Mouse (Mus musculus) intestine, embryonic 16.5 days (tissue): ENCODE measurements at regions not wholly inside any gene's neighbourhood (a gene's known extent, or its start where the extent isn't known, plus 50 kb on each side); places are given as distances from the start of the nearest gene placed in this dataset.

Experiments used
- ATAC-seq: fragments of 200-750 bp; cut with Nextera tagmentation; 2 replicates; pipeline ENCODE4 v1.8.0; 2017; ENCODE audit warnings: moderate TSS enrichment, moderate library complexity
- H3K27ac ChIP-seq: fragments of 300-500 bp; sonication (generic); 2 replicates; pipeline ENCODE4 v1.5.1; 2014; ENCODE audit warnings: mild to moderate bottlenecking, low read length
- H3K27me3 ChIP-seq: fragments of 300-500 bp; sonication (generic); replicated peaks from 2 replicates; pipeline ENCODE4 v1.6.1; 2014; ENCODE audit warnings: low read length, control low read depth, mixed read lengths; ENCODE audit not compliant: control insufficient read depth, insufficient read depth
- H3K36me3 ChIP-seq: fragments of 300-500 bp; sonication (generic); 2 replicates; pipeline ENCODE4 v1.6.1; 2014; ENCODE audit warnings: low read length, control low read depth; ENCODE audit not compliant: control insufficient read depth, insufficient read depth
- H3K4me1 ChIP-seq: fragments of 300-500 bp; sonication (generic); 2 replicates; pipeline ENCODE4 v1.6.1; 2014; ENCODE audit warnings: low read length, control low read depth, mixed read lengths; ENCODE audit not compliant: control insufficient read depth, insufficient read depth
- H3K4me2 ChIP-seq: fragments of 300-500 bp; sonication (generic); 2 replicates; pipeline ENCODE4 v1.6.1; 2014; ENCODE audit warnings: low read depth, low read length, control low read depth
- H3K4me3 ChIP-seq: fragments of 300-500 bp; sonication (generic); 2 replicates; pipeline ENCODE4 v1.5.1; 2014; ENCODE audit warnings: mild to moderate bottlenecking, low read length
- H3K9ac ChIP-seq: fragments of 300-500 bp; sonication (generic); 2 replicates; pipeline ENCODE4 v1.6.1; 2014; ENCODE audit warnings: low read depth, low read length
- H3K9me3 ChIP-seq: fragments of 300-500 bp; sonication (generic); 2 replicates; pipeline ENCODE4 v1.6.1; 2016; ENCODE audit warnings: low read length, control low read depth; ENCODE audit not compliant: control insufficient read depth
- WGBS: fragments of 180-500 bp; shearing (Covaris S2); extraction: QIAGEN DNeasy Blood & Tissue Kit; methylation state at CpG from one replicate; pipeline ENCODE4 v1.1.7; 2014; 5-methylcytosine and 5-hydroxymethylcytosine counted together

DNA sequence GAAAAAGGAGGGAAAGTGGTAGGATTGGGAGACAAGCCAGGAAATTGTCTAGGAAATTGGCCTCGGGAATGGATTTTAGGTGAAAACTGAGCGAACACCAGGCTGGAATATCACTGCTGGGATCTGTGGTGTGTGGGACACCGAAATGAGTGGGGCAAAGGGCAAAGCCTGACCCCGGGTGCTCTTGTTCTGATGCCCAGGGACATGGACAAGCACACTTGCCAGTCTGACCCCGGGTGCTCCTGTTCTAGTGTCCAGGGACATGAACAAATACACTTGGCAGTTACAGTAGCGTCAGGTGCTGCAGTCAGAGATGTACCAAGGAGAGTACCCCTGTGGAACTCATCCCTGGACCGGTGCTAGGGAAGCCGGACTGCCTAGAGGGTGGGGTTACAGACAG lies 354.4 kb downstream of the Foxo1 start:
- Histone ChIP-seq H3K27ac (no peak overlapping the region), H3K4me1 (no peaks in the 10 kb centered on the region; the same call in 1 of the 2 replicates), H3K9ac (no peak overlapping the region), H3K9me3 (no peaks in the 10 kb centered on the region), H3K4me2 (no peak overlapping the region), H3K36me3 (no peaks in the 10 kb centered on the region), H3K27me3 (no peaks in the 10 kb centered on the region), H3K4me3 (no peak overlapping the region)
- WGBS, result 90% methylated on average over 8 of the region's 8 CpGs
- no peak for ATAC-seq

GRCm38 (mm10) chr3:52621936-52622335 lies 353.8 kb downstream of the Foxo1 start:
- Histone ChIP-seq H3K27ac (no peak overlapping the region), H3K9ac (no peak overlapping the region), H3K36me3 (no peaks in the 10 kb centered on the region), H3K4me3 (no peak overlapping the region), H3K4me2 (no peak overlapping the region), H3K9me3 (no peaks in the 10 kb centered on the region), H3K4me1 (no peaks in the 10 kb centered on the region; the same call in 1 of the 2 replicates), H3K27me3 (no peaks in the 10 kb centered on the region)
- WGBS, result 76% methylated on average over 8 of the region's 8 CpGs
- ATAC-seq, result no peak

DNA sequence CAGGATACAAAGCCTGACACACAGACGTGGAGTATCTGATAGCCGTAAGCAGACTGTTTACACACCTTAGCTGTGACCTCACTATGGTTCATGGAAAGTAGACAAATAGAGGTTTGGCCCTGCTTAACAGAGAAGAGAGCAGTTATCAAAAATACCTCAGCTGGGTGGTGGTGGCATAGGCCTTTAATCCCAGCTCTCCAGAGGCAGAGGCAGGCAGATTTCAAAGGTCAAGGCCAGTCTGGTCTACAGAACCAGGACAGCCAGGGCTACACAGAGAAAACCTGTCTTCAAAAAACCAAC lies 350.7 kb downstream of the Foxo1 start:
- WGBS, result 71% methylated on average over 2 of the region's 2 CpGs
- no peak overlapping the region for H3K9ac ChIP-seq
- no peak for ATAC-seq
- H3K27ac ChIP-seq, result no peak overlapping the region
- no peaks in the 10 kb centered on the region for H3K36me3 ChIP-seq
- no peak overlapping the region for H3K4me2 ChIP-seq
- H3K4me1 ChIP-seq, result no peaks in the 10 kb centered on the region
- H3K4me3 ChIP-seq, result no peak overlapping the region
- H3K9me3 ChIP-seq, result no peaks in the 10 kb centered on the region
- H3K27me3 ChIP-seq, result no peaks in the 10 kb centered on the region

DNA sequence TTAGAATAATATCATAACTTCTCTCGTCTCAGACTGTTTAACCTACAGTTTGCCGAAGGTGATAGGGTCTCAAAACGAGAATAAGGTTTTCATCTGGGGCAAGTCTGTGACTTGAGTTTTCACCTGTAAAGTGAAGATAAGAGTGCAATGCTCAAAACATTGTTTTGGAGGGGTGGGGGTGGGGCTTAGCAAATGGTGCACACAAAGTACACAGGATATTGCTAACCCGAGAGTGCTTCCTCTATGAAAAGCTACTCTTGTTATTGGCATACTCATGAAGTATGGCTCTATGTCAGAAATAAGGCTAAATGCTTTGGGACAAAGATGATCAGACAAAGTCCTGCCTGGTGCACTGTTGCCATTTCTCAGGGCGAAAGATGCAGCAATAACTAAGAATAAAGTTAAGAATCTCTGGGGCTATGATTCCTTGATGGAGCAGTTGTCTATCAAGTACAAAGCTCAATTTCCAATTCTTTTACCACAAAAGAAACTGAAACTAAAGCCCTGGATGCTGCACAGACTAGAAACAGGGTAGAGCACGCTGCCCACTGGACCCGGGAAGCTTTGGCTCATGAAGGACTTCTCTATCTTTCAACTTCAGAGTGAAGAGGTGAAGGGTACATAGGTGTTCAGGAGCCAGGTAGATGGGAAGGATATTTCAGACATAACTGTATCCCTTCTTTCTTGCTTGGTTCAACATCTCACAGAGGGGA lies 350.2 kb downstream of the Foxo1 start:
- Histone ChIP-seq H3K27ac (no peak overlapping the region), H3K9me3 (no peaks in the 10 kb centered on the region), H3K4me1 (no peaks in the 10 kb centered on the region), H3K4me2 (no peak overlapping the region), H3K36me3 (no peaks in the 10 kb centered on the region), H3K4me3 (no peak overlapping the region), H3K9ac (no peak overlapping the region), H3K27me3 (no peaks in the 10 kb centered on the region)
- ATAC-seq, result no peak
- WGBS, result 79% methylated on average over 7 of the region's 7 CpGs

- Histone ChIP-seq H3K9ac (no peak overlapping the region), H3K36me3 (no peaks in the 10 kb centered on the region), H3K4me3 (no peak overlapping the region), H3K9me3 (no peaks in the 10 kb centered on the region), H3K27ac (no peak overlapping the region), H3K4me2 (no peak overlapping the region), H3K27me3 (no peaks in the 10 kb centered on the region), H3K4me1 (no peaks in the 10 kb centered on the region)
- ATAC-seq, result no peak
- WGBS, result 59% methylated on average over 8 of the region's 8 CpGs
Observed at GRCm38 (mm10) chr3:52617413-52618149, 349.4 kb downstream of the Foxo1 start.

- Histone ChIP-seq H3K4me1 (no peaks in the 10 kb centered on the region), H3K36me3 (no peaks in the 10 kb centered on the region), H3K27ac (no peak overlapping the region), H3K9ac (no peak overlapping the region), H3K27me3 (no peaks in the 10 kb centered on the region), H3K9me3 (no peaks in the 10 kb centered on the region), H3K4me3 (no peak overlapping the region), H3K4me2 (no peak overlapping the region)
- WGBS, result 94% methylated on average over 8 of the region's 8 CpGs
- ATAC-seq, result no peak
Observed at GRCm38 (mm10) chr3:52611881-52612280, 343.7 kb downstream of the Foxo1 start.

DNA sequence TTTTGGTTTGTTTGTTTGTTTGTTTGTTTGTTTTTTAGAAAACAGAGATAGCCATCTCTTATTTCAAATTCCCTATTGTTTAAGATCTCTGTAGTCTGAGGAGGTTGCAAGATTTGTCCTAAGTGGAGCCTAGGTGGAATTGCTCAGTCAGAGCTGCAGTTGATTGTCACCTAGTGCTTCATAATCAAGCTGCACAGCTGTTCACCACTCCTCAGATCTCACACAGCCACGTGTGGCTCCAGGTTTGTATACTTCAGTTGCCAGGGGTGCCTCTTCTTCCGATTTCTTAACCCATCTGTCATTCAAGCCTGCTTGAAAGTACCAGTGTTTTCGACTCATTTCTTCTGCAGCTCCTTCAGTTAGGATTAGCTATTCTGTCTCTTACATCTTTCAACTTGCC lies 342.3 kb downstream of the Foxo1 start:
- H3K27me3 ChIP-seq, result no peaks in the 10 kb centered on the region
- WGBS, result 60% methylated on average over 3 of the region's 3 CpGs

DNA sequence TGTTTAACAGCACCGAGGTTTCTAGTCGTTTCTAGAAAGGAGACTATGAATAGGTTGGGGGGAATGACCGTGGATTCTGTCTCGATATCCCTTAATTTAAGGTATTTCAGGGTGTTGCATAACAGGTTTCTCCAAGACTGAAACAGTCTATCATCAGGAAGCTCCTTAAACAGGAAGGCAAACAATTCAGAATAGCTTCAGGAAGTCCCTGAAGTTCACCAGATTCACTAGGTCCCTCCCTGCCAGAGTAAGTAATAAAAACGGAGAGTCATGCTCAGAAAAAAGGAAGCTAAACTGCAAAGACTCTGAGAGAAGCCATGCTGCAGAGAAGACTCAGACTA lies 339.9 kb downstream of the Foxo1 start:
- WGBS, result 83% methylated on average over 5 of the region's 5 CpGs
- no peak for ATAC-seq
- H3K9ac ChIP-seq, result no peak overlapping the region
- no peak overlapping the region for H3K4me3 ChIP-seq
- no peak overlapping the region for H3K27ac ChIP-seq
- H3K9me3 ChIP-seq, result no peaks in the 10 kb centered on the region
- H3K27me3 ChIP-seq, result no peaks in the 10 kb centered on the region
- H3K4me1 ChIP-seq, result no peaks in the 10 kb centered on the region
- no peak overlapping the region for H3K4me2 ChIP-seq
- no peaks in the 10 kb centered on the region for H3K36me3 ChIP-seq

More for the DNA sequence above, 342.3 kb downstream of the Foxo1 start:
- Histone ChIP-seq H3K4me1 (no peaks in the 10 kb centered on the region), H3K36me3 (no peaks in the 10 kb centered on the region), H3K9ac (no peak overlapping the region), H3K9me3 (no peaks in the 10 kb centered on the region), H3K4me2 (no peak overlapping the region), H3K4me3 (no peak overlapping the region), H3K27ac (no peak overlapping the region)
- no peak for ATAC-seq

GRCm38 (mm10) chr3:52607379-52608085 lies 339.4 kb downstream of the Foxo1 start:
- Histone ChIP-seq H3K9me3 (no peaks in the 10 kb centered on the region), H3K4me1 (no peaks in the 10 kb centered on the region), H3K4me2 (no peak overlapping the region), H3K27me3 (no peaks in the 10 kb centered on the region), H3K4me3 (no peak overlapping the region), H3K9ac (no peak overlapping the region), H3K36me3 (no peaks in the 10 kb centered on the region), H3K27ac (no peak overlapping the region)
- WGBS, result 85% methylated on average over 12 of the region's 12 CpGs
- no peak for ATAC-seq
